Mouse (Mus musculus): ENCODE results near the gene Tie1.

- TF ChIP-seq CTCF (IDR thresholded peaks at IDR 0.05; ENCODE audit: borderline replicate concordance, extremely low read depth, insufficient read depth, insufficient read length): peak; percentile 31; the same call in 1 of the 2 replicates
- TF ChIP-seq POLR2A (IDR thresholded peaks at IDR 0.05; ENCODE audit: borderline replicate concordance, extremely low read depth, insufficient read depth, insufficient read length, poor library complexity, severe bottlenecking): peak; percentile 61; the same call in 1 of the 2 replicates
These were observed 62.0 kb downstream of the Tie1 start, which contains the start of gene Elovl1 for GRCm38 (mm10) chr4:118427768-118428451.

All from brain, embryonic 14.5 days (tissue).